Mouse (Mus musculus) right cerebral cortex, adult 18-20 months (tissue): ENCODE data around the gene Ptprf.

Experiments
- DNase-seq: peaks from one replicate; pipeline ENCODE4 v3.0.0; 2022; ENCODE audit warnings: mixed read lengths

Ptprf gene

DNA sequence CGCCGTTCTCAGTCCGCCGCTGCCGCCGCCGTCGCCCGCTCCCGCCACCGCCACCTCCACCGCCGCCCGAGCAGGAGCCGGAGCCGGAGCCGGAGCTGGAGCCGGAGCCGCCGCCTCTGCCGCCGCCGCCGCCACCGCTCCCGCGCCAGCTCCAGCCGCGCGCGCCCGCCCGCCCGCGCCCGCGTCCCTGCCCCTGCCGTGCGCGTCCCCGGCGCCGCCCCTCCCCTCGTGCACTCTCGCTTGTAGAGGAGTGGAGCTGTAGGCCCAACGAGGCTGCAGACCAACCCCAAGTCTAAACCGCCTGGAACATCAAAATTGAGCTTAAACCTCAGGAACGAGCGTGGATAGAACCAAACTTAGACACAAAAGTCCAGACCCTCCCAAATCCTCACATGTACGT is at the start of gene Ptprf:
Gene Ptprf (minus strand): TSS at position 175 of the 400 bp plus-strand sequence.
- DNase-seq = peak; percentile 78

DNA sequence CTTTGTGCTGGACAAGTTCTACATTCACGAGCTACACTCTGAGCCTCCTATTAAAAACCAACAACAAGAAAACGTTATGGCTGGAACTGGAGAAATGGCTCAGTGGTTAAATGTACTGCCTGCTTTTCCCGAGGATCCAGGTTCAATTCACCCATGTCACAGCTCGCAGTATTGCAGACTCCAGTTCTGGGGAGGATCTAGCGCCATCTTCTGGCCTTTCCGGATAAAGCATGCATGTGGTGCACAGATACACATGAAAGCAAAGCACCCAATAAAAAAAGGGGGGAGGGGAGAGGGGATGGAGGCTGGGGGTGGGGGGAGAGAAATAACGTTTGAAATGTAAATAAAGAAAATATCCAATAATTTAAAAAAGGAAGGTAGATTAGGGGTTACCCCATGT is 45.5 kb upstream of the Ptprf start:
- no peak for DNase-seq

DNA sequence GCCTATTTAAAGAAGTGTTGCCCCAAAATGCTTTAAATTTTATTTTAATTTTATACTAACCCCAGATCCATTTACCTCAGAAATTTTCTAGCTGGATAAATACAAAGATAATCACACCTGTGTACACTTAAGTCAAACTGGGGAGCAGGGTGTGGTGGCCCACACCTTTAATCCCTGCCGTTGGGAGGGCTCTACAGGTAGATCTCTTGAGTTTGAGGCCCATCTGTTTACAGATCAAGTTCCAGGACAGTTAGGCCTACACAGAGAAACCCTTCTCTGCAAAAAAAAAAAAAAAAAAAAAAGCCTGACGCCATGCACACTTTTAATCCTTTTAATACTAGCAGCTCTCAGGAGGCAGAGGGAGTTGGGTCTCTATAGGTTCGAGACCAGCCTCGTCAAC is 44.8 kb upstream of the Ptprf start:
- DNase-seq = no peak

DNA sequence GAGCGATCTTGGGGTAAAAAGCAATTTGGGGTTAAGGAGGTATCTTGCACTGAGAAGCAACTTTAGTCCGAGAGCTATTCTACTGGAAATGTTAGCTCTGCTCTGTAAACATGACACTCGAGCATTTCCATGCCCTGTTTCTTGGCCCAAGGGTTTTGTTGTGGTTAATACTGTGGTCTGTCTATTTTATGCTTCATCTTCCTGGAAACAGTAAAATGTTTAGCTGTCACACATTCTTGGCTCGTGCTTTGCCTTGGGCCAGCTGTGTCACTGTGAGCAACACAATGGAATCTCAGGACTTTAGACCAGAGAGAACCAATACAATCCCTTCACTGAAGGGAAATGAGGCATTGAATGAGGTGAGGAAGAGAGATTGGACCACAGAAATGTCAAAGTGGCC is 40.6 kb upstream of the Ptprf start:
- DNase-seq = no peak

DNA sequence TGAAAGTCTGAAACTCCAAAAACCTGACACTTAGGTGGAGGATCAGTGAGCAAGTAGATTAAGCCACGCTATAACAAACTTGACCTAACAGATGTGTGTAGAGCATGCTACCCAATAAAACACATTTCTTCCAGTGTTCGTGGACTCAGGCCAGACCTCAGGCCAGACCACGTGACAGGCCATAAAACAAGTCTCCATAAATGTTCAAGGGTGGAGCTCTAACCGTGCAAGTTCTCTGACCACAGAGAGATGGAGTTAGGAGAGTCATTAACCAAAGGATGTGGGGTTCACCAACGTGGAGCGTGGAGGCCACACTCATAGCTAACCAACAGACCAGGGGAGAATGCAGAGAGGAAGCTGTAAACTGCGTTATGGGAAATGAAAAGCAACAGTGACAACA is 35.3 kb upstream of the Ptprf start:
- no peak for DNase-seq

DNA sequence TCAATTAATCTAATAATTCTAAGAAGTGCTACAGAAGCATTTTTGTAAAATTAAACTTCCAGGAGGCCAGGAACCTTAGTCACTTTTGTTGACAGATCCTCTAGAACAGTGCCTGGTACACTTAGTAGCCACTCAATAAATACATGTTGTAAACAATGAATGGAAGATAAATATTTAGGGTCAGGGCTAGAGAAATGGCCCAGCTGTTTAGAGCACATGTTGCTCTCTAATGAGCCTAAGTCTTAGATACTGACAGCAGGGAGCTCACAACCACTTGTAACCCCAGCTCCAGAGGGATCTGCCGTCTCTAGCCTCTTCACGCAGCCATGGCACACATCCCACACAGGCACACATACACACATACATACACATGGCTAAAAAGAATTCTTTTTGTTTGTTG is 29.4 kb upstream of the Ptprf start:
- no peak for DNase-seq

DNA sequence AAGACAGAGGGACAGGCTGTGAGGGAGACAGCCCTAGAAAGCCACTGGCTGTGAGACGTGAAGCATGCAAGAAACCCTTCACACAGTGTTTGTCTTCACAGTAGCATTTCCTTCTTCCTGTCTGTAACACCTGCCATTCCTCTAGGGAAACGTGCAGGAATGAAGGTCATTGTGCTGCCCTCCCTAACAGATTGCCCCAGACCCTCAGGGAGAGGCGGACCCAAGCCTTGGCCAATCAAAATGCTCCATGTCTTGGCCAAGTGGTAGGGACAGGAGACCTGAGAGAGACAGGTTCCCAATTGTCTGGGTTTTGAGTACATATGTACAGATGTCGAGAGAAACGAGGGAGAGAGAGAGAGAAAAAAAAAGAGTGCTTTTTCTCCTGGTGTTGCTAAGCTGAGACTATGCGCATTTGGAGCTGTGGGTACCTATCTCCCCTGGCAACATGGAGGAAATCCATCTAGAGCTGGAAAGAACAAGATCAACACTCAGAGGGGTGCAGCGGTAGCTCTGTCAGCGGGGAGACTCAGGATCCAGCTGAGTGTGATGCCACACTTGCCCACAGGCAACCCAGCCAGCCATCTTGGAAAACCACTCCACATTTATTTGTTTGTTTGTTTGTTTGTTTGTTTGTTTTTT is 28.6 kb upstream of the Ptprf start:
- DNase-seq = no peak

DNA sequence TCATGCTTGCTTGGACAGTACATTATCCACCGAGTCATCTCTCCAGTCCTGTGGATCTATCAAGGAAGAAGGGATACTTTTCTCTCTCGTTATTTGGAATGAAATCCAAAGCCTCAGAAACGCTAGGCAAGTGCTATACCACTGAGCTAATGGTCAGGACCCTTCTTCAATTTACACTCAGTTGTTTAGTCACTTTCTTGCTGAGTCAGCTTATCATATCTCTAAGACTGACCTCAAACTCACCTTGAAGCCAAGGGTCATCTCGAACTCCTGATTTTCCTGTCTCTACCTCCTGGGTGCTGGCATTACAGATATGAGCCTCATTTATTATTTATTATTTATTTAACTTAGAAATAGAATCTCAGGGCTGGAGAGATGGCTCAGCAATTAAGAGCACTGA is 25.5 kb upstream of the Ptprf start:
- no peak for DNase-seq

DNA sequence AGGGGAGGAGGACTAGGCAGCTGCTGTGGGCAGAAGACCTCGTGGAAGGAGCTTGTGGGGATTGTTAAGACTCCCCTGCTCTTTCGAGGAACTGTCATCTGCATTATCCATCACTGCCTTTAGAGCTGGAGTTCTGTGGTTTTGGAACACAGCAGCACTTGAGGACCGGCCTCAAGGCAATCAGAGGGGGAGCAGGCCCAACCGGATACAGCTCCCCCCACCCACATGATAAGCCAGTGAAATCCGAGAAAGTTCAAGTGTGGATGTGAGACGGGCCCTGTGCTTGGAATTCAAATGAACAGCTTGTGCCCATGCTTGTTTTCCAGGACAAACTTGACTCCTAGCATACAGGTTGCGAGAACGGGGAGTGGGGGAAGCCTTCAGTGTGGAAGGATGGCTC is 24.1 kb upstream of the Ptprf start:
- DNase-seq = no peak

DNA sequence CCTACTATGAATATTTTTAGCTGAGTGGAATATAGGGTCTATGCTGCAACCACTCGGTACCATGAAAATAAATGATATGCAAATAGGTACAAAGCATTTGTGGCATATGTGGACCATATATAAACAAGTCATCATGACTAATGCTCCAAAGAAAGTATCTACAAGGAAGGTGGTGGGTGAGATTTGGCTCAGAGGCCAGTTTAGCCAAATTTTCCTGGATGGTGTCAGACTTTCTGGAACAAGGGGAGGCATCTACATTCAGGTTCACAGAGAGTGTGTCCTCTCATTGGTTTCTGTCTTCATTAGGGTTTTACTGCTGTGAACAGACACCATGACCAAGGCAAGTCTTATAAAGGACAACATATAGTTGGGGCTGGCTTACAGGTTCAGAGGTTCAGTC is 19.3 kb upstream of the Ptprf start:
- no peak for DNase-seq

DNA sequence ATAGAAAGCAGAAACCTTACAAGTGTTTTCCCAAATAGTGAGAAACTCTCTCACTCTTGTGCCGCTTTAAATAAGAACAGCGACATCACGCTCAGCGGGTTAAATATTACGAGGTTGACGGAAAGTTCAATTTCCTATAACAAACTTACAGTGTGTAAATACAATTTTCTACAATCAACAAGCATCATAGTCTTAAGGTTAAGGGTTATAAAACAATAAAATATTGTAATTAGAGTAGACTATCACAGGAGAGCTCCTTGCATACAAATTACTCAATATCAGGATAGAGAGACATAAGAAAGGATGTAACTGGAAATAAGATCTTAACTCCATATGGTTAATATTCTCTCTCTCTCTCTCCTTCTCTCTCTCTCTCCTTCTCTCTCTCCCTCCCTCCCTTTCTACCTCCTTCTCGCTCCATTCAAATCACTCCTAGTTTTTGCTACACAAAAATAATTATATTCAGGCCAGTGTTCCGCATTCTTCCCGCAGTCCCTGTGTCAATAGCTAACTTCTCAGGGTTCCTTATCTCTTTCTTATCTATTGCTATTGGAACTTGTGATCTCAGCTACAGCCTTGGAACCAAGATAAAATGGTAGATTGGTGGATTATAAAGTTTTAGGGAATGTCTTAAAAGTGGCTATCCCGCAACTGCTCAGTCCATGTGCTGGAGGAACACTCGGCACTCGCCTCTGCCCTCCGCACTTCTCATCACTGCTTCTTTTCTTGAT is 16.5 kb upstream of the Ptprf start:
- no peak for DNase-seq

DNA sequence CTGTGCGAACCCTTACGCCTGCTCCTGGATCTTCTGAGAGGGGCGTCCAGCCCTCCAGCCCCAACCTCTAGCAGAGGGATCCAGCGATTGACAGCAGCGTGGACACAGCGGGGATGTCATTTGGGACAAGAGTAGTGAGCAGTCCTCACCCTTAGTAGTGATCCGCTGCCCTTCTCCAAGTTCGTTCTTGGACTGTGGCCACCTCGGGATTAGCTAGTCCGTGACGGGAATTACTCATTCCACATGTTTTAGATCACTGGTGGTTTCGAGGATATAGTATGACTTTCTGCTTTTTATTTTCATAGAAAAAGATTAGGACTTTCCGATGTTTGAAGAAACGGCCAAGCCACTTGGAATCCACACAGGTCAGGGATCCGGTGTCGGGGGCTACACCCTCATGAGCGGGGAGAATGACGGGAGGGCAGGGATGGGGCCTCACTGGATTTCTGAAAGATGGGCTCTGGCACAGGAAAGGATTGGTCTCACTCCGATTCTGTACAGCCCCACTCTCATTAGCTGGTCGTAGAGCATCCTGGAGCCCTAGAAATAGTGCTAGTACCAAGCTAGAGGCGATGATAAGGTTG is 15.0 kb upstream of the Ptprf start:
- no peak for DNase-seq

DNA sequence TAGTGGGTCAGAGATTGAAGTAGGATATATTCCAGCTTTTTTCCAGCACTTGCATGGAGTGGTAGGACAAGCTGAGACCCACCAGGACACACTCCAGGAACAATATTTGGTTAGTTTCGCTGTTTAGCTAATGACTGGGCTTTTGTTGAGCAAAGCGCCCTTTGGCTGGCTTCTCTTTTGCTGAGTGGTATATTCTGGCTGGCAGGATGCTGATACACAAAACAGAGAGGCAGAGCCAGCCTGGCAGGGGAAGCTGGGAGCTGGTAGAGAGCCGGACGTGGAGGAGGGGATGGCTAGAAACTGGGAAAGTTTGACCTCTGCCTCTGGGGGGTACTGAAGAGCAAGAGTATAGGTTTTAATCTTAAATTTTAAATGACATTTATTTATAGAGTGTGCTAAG is 13.8 kb upstream of the Ptprf start:
- DNase-seq = no peak

DNA sequence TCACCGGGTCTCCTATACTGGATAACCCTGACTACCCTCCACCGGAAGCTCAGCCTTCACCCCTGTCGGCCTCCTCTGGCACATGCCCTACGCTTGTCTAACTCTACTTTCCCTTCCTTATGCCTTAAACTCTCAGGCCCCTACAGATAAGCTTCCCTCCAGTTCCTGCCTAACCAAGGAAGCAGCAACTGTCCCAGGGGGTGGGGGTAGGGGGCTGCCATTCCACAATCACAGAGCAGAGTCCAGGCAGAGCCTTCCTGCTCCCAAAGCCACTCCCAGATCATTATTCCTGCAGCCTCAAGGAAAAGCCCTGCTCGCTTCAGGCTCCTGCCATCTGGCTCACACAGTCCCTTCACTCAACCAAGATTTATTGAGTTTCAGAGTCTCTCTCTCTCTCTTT is 6.6 kb upstream of the Ptprf start:
- no peak for DNase-seq

DNA sequence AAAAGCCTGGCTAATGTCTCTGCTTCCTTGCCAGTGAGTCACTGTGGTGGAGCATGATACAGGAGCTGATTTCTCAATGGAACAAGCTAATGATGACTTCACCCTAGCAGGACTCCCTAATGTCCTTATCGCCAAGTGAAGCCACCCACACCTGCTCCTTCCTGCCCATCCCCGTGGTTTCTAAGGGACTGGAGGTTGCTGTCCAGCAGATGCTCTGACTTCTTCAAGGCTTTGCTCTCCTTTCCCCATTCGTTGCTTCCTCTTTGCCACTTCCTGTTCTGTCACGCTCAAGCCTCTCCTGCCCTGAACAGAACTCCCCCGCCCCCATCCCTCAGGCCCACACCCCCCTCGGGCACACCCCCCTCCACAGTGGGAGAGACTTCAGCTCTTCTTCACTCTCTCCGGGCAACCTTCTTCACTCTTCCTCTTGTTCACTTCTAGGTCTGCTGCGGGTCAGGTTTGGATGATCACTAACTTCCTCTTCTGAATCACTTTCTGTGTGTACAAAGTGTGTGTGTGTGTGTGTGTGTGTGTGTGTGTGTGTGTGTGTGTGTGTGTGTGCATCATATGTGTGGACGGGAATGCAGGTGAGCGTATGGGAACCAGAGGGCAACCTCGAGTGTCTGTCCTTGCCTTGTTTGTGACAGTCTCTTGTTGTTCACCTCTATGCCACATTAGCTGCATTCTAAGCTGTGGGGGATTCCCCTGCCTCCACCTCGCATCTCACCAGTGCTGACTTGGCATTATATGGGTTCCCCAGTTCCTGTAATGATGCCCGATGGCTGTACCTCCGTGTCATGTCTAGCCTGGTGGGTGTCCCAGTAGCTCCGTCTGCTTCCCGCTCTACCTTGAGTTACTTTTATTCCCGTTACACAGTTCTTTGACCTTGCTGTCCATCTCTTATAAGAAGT is 4.7 kb upstream of the Ptprf start:
- DNase-seq = no peak

DNA sequence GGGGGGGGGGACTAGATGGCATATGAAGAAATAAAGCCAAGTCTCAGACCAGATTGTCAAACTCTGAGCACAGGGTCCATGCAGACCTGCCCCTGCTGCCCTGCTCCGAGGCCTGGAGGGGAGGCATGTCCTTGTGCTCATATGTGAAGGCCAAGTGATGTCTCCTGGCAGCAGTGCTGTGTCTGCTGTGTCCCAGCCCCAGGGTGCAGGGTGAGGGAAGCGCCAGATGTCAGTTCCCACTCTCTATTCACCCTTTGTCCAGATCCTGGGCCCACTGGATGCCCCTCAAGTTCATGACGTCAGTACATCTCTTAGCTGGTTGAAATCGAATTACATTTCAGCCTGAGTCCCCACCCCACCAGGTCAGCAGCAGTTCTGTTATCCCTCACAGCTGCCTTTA is 3.6 kb upstream of the Ptprf start:
- DNase-seq = no peak

DNA sequence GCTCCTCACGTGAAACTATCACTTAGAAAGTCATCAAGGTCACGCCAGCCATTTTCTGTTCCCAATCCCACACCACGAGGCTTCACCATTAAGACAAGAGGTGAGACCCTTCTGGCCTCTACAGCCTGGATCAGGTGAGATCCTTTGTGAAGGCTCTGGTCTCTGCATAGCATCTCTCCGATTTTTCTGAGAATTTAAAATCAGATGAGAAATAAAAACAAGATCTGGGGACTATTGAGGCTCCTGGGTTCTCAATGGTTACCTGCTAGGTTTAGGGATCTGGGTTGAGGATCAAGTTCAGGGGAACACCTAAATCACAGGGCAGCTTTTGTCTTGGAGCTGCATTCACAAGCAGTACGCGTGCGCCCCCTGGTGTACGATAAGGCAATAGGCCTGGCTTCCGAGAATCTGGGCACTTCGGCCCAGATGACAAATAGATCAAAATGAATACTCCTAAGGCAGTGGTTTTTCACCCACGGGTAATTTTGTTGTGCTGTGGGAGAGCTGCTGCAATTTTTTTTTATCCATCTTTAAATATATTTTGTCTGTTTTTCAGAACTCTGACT is 1.6 kb upstream of the Ptprf start:
- DNase-seq = peak; percentile 72

DNA sequence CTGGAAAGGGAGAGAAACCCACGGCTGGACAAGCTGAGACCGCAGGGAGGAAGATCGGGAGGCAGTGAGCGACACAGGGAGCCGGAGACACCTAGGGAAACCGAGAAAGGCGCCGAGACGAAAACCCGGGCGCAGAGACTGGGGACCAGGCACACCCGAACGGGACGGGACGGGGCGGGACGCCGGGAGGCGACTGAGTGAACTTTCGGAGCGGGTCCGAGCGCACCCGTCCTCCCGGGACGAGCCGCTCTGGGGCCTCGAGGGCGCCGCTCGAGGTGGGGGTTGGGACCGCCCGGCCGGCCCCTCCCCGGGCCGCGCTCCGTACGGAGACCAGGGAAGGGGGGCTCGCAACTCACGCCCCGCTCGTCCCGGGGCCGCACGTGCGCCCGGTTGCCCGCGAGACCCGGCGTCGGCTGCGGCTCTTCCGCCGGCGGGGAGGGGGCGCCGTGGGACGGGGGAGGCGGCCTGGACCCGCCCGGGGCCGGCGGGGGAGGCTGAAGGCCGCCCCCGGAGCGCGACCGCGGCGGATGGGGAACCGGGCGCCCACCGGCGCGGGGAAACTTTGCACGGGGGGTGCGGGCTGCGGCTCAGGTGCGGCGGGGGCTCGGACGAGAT is 682 bp downstream of the Ptprf start:
- DNase-seq = peak; percentile 33

DNA sequence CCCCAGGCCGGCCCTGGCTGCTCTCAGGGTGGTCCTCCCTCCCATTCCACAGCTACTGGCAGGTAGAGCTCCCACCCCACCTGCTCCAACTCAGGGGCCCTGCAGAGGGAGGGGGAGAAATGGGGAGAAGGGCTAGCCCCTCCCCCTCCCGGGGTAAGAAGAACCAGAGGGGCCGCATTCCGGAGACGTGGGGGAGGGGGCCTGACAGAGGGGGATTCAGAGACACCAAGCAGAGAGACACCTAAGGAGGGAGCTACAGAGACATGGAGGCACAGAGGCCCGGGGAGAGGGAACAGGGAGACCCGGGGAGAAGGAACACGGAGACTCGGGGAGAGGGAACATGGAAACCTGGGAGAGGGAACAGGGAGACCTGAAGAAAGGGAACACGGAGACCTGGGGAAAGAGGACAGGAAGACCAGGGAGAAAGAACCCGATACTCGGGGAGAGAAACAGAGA is 1.2 kb downstream of the Ptprf start:
- no peak for DNase-seq

DNA sequence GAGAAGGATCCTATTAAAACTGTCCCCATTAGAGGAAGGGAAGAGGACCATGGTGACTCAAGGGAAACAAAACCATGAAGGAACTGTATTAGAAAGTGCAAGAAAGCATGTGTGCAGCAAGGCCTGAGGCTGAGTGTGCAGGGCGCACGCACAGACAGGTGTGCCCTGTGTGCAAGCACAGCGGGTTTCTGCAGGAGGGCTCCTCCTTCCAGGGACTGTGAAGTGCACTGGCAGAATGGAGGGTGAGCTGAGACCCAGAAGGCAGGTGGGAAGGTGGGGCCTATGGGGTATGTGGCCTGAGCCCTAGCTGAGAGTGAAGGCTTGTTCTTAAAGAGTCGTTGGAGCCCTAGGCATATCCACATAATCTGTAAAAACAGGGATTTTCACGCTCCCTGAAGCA is 1.9 kb downstream of the Ptprf start:
- DNase-seq = no peak

DNA sequence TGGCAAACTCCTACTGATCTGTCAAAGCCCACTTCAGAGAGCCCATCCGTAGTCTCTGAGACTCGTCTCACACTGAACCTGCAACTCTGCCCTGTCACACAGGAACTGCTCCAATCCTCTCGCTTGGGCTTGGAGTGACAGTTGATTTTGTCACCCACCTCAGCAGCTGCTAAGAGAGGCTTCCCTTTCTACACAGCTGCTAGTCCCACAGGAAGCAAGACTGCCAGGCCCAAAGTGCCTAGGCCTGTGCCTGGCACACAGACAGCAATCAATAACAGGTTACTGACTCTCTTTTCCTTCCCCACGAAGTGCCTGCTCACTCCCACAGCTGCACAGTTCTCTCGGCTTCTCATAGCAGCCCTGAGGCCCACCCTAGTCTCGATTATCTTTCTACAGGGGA is 2.7 kb downstream of the Ptprf start:
- no peak for DNase-seq

DNA sequence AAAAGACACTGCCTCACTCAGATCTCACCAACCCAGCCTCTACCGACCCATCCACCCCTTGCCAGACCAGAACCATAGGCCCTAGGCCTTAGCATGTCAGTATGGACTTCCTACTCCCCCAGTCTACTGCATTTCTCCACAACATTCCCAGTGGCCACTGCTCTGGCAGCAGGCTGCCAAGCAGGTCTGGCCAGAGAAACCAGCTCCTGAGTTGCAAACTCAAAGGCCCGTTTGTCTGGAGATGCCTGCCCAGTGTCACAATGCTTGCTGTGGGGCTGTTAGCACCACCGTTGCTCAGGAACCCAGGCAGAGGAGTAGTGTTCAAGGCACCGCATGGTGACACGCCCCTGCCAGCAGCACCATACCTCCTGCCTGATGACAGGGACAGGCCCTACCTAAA is 5.0 kb downstream of the Ptprf start:
- DNase-seq = no peak

DNA sequence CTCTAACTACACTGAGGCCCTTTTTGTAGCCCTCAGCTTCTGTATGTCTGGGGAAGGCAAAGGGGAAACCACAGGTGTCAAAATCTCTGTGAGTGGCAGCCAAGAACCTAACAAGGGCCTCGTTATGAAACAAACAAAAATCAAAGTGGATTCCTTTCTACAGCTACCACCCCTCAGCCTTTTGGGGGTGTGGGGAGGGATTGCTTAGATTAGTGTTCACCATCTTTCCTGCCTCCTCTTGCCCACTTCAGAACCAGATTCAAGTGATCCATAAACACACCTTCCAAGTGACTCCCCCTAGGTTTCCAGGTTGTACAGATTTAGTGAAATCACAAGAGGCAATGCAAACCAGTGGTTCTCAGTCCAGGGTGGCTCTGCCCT is 9.0 kb downstream of the Ptprf start:
- DNase-seq = no peak
